Mouse (Mus musculus) ES-E14 (cell line): ENCODE measurements around the gene Thoc3. TPM values are rescaled to one million over a fixed set of nuclear protein-coding genes. Genes with fewer than 3 reads are reported as not detected.

ENCODE experiments used
- DNase-seq: peaks from one replicate; pipeline ENCODE4 v3.0.0-alpha.2; 2013; ENCODE audit warnings: low read depth, low spot score
- H3K27ac ChIP-seq: 2 replicates; pipeline ENCODE4 v1.5.1; 2012; ENCODE audit warnings: low read depth, mild to moderate bottlenecking, low read length, moderate library complexity, mixed read lengths; ENCODE audit not compliant: poor library complexity, insufficient read depth, severe bottlenecking
- H3K36me3 ChIP-seq: 2 replicates; pipeline ENCODE4 v1.6.1; 2012; ENCODE audit warnings: mild to moderate bottlenecking, low read length, moderate library complexity, mixed read lengths; ENCODE audit not compliant: control insufficient read depth, poor library complexity, insufficient read depth, severe bottlenecking
- H3K4me1 ChIP-seq, 2 experiments: fragments of 150-350 bp in 1 of 2; sonication (generic) in 1 of 2; 2 replicates each; pipeline ENCODE4 v1.6.1; 2012; ENCODE audit warnings: low read length in 2 of 2, mild to moderate bottlenecking in 1 of 2, mixed read lengths in 1 of 2; ENCODE audit not compliant: control insufficient read depth in 2 of 2, insufficient read depth in 2 of 2, poor library complexity in 1 of 2
- H3K4me3 ChIP-seq, 2 experiments: fragments of 150-350 bp in 1 of 2; sonication (generic) in 1 of 2; 2 replicates each; pipeline ENCODE4 v1.5.1; 2012; ENCODE audit warnings: low read length in 2 of 2, low read depth in 1 of 2, mild to moderate bottlenecking in 1 of 2, mixed read lengths in 1 of 2; ENCODE audit not compliant: insufficient read depth in 1 of 2, poor library complexity in 1 of 2, severe bottlenecking in 1 of 2
- H3K9ac ChIP-seq: 2 replicates; pipeline ENCODE4 v1.6.1; 2012; ENCODE audit warnings: low read depth, mild to moderate bottlenecking, low read length, mixed read lengths; ENCODE audit not compliant: poor library complexity, insufficient read depth, severe bottlenecking
- H3K9me3 ChIP-seq: fragments of 150-350 bp; sonication (generic); 2 replicates; pipeline ENCODE4 v1.6.1; 2012; ENCODE audit warnings: low read depth, mild to moderate bottlenecking, low read length; ENCODE audit not compliant: control insufficient read depth, insufficient read depth
- CHD2 ChIP-seq: IDR thresholded peaks from 2 replicates; pipeline ENCODE4 v1.6.1; 2014; ENCODE audit warnings: mild to moderate bottlenecking, low read depth, low read length, inconsistent platforms
- HCFC1 ChIP-seq: IDR thresholded peaks from 2 replicates; pipeline ENCODE4 v1.6.1; 2012; ENCODE audit warnings: low read length, inconsistent platforms, borderline replicate concordance; ENCODE audit not compliant: insufficient read depth
- MAFK ChIP-seq: IDR thresholded peaks from 2 replicates; pipeline ENCODE4 v1.6.1; 2014; ENCODE audit warnings: mild to moderate bottlenecking, low read depth, low read length, inconsistent platforms; ENCODE audit not compliant: insufficient read depth
- ZC3H11A ChIP-seq: IDR thresholded peaks from 2 replicates; pipeline ENCODE4 v1.6.1; 2012; ENCODE audit warnings: low read depth, mild to moderate bottlenecking, inconsistent platforms, low read length, borderline replicate concordance
- ZNF384 ChIP-seq: IDR thresholded peaks from 2 replicates; pipeline ENCODE4 v1.6.1; 2012; ENCODE audit warnings: low read depth, low read length, inconsistent platforms
- in situ Hi-C, 2 experiments: fragments of 600-800 bp; cut with MboI; formaldehyde crosslinking; loops; one replicate each; pipeline ENCODE4 v1.15.1; 2025; ENCODE audit warnings: low sequenced_read_pairs in 2 of 2, inconsistent platforms in 1 of 2; ENCODE audit not compliant: unreplicated experiment in 2 of 2
- total RNA-seq: library from RNA; depleted of rRNA; stranded (reverse); fragments of 300-350 nt; gene quantifications from 2 replicates; pipeline ENCODE4 v1.2.3, GENCODE M21; 2012

Gene Thoc3
- total RNA-seq, 1 experiment, result 81.8 TPM

- peaks cover 3% of the 10 kb centered on the region; the same call in 1 of the 2 replicates for H3K9me3 ChIP-seq
- in situ Hi-C loops, result no loop called here
- H3K4me3 ChIP-seq, result no peak overlapping the region
- H3K36me3 ChIP-seq, result no peaks in the 10 kb centered on the region
- TF ChIP-seq MAFK (no peak), HCFC1 (no peak), ZNF384 (no peak), ZC3H11A (no peak), CHD2 (no peak)
- no peaks in the 10 kb centered on the region for H3K4me1 ChIP-seq
- H3K9ac ChIP-seq, result no peak overlapping the region
- H3K27ac ChIP-seq, result no peak overlapping the region
- DNase-seq, result no peak
Measured at GRCm38 (mm10) chr13:54428771-54429170, 39.9 kb downstream of the Thoc3 start.

GRCm38 (mm10) chr13:54426781-54427655, 41.6 kb downstream of the Thoc3 start:
- TF ChIP-seq ZC3H11A (no peak), CHD2 (no peak), HCFC1 (no peak), MAFK (no peak), ZNF384 (no peak)
- no peak overlapping the region for H3K9ac ChIP-seq
- H3K4me3 ChIP-seq, result no peak overlapping the region
- no peaks in the 10 kb centered on the region for H3K36me3 ChIP-seq
- no peak overlapping the region for H3K27ac ChIP-seq
- in situ Hi-C loops, result no loop called here
- peaks cover 7% of the 10 kb centered on the region; the same call in 1 of the 2 replicates for H3K9me3 ChIP-seq
- no peaks in the 10 kb centered on the region for H3K4me1 ChIP-seq
- no peak for DNase-seq

- no peak overlapping the region for H3K27ac ChIP-seq
- H3K36me3 ChIP-seq, result no peaks in the 10 kb centered on the region
- H3K9ac ChIP-seq, result no peak overlapping the region
- H3K4me1 ChIP-seq, result no peaks in the 10 kb centered on the region
- in situ Hi-C loops, result no loop called here
- H3K9me3 ChIP-seq, result peaks cover 7% of the 10 kb centered on the region; the same call in 1 of the 2 replicates
- no peak overlapping the region for H3K4me3 ChIP-seq
- DNase-seq, result no peak
- TF ChIP-seq ZC3H11A (no peak), HCFC1 (no peak), CHD2 (no peak), MAFK (no peak)
Measured at GRCm38 (mm10) chr13:54425269-54425668, 43.4 kb downstream of the Thoc3 start.

GRCm38 (mm10) chr13:54420226-54420625, 48.4 kb downstream of the Thoc3 start:
- Histone ChIP-seq H3K9ac (no peak overlapping the region), H3K9me3 (peaks cover 7% of the 10 kb centered on the region; the same call in 1 of the 2 replicates), H3K4me1 (no peaks in the 10 kb centered on the region), H3K4me3 (no peak overlapping the region), H3K27ac (no peak overlapping the region), H3K36me3 (no peaks in the 10 kb centered on the region)
- in situ Hi-C loops, result no loop called here
- DNase-seq, result no peak
- TF ChIP-seq ZC3H11A (no peak), HCFC1 (no peak), ZNF384 (no peak)
